Mouse (Mus musculus): ENCODE results near the gene Col5a1.
A peak's percentile ranks its signal among the peaks of the same experiment; 100 is the strongest.

GRCm38 (mm10) chr2:27983884-27984283, 97.7 kb downstream of the Col5a1 start:
- TF ChIP-seq CTCF (IDR thresholded peaks at IDR 0.05; ENCODE audit: borderline replicate concordance, insufficient read depth, low read depth, low read length) (peak; percentile 88), POLR2A (IDR thresholded peaks at IDR 0.05; ENCODE audit: borderline replicate concordance, insufficient read depth, low read length) (no peak)

All from cerebellum, adult 2 months (tissue).